Mouse (Mus musculus) CH12.LX (cell line): ENCODE data around the gene Fbxo7.

Experiments
- CHD1 ChIP-seq: IDR thresholded peaks from 2 replicates; pipeline ENCODE4 v1.6.1; 2012; ENCODE audit warnings: low read depth, low read length, improper control_type of control experiment, inconsistent platforms
- CTCF ChIP-seq, 2 experiments: IDR thresholded peaks in 1 of 2; conservative IDR thresholded peaks in 1 of 2; 2 replicates each; pipeline ENCODE4 v1.5.1; 2011 to 2012; ENCODE audit warnings: low read depth in 2 of 2, low read length in 2 of 2, improper control_type of control experiment in 1 of 2, inconsistent platforms in 1 of 2, mild to moderate bottlenecking in 1 of 2, moderate library complexity in 1 of 2
- E2F4 ChIP-seq: IDR thresholded peaks from 2 replicates; pipeline ENCODE4 v1.6.1; 2011; ENCODE audit warnings: low read depth, low read length, improper control_type of control experiment; ENCODE audit not compliant: insufficient replicate concordance
- ELF1 ChIP-seq: IDR thresholded peaks from 2 replicates; pipeline ENCODE4 v1.6.1; 2014; ENCODE audit warnings: low read depth, mild to moderate bottlenecking, inconsistent platforms, low read length, improper control_type of control experiment
- GABPA ChIP-seq: IDR thresholded peaks from 2 replicates; pipeline ENCODE4 v1.6.1; 2012; ENCODE audit warnings: low read depth, low read length, improper control_type of control experiment, inconsistent platforms; ENCODE audit not compliant: insufficient replicate concordance
- MAFK ChIP-seq: IDR thresholded peaks from 2 replicates; pipeline ENCODE4 v1.6.1; 2011; ENCODE audit warnings: low read length, improper control_type of control experiment; ENCODE audit not compliant: insufficient replicate concordance
- MAX ChIP-seq: IDR thresholded peaks from 2 replicates; pipeline ENCODE4 v1.6.1; 2011; ENCODE audit warnings: low read length, improper control_type of control experiment
- NELFE ChIP-seq: IDR thresholded peaks from 2 replicates; pipeline ENCODE4 v1.6.1; 2011; ENCODE audit warnings: low read depth, low read length, improper control_type of control experiment
- NRF1 ChIP-seq: IDR thresholded peaks from 2 replicates; pipeline ENCODE4 v1.6.1; 2014; ENCODE audit warnings: low read depth, mild to moderate bottlenecking, inconsistent platforms, low read length, improper control_type of control experiment, moderate library complexity
- PAX5 ChIP-seq: IDR thresholded peaks from 2 replicates; pipeline ENCODE4 v1.6.1; 2012; ENCODE audit warnings: low read length, inconsistent platforms, mixed read lengths
- POLR2A ChIP-seq: IDR thresholded peaks from 2 replicates; pipeline ENCODE4 v1.6.1; 2011; ENCODE audit warnings: low read depth, mild to moderate bottlenecking, improper control_type of control experiment, low read length
- POLR2AphosphoS2 ChIP-seq: IDR thresholded peaks from 2 replicates; pipeline ENCODE4 v1.6.1; 2011; ENCODE audit warnings: low read depth, low read length, improper control_type of control experiment
- TCF12 ChIP-seq: IDR thresholded peaks from 2 replicates; pipeline ENCODE4 v1.6.1; 2014; ENCODE audit warnings: low read depth, mild to moderate bottlenecking, inconsistent platforms, low read length, improper control_type of control experiment
- USF1 ChIP-seq: IDR thresholded peaks from 2 replicates; pipeline ENCODE4 v1.6.1; 2014; ENCODE audit warnings: low read depth, mild to moderate bottlenecking, inconsistent platforms, low read length, improper control_type of control experiment

GRCm38 (mm10) chr10:86067911-86068310 is 46.1 kb downstream of the Fbxo7 start:
- TF ChIP-seq NRF1 (no peak), USF1 (no peak), ELF1 (no peak), POLR2AphosphoS2 (no peak), PAX5 (no peak), MAX (no peak), E2F4 (no peak), NELFE (no peak), CHD1 (no peak), CTCF (conservative IDR thresholded peaks at IDR 0.05 in 1 of 2, IDR thresholded peaks at IDR 0.05 in 1 of 2; ENCODE audit: low read depth in 2 of 2, low read length in 2 of 2) (no peak), GABPA (no peak), POLR2A (no peak), TCF12 (no peak), MAFK (no peak)
